Mouse (Mus musculus) cerebellum, adult (tissue): Measurements from ENCODE around the gene Cd164l2.
A peak's percentile ranks its signal among the peaks of the same experiment; 100 is the strongest.

Experiments
- ATAC-seq: cut with Nextera tagmentation; 2 replicates; pipeline ENCODE4 v1.9.2; 2017; ENCODE audit warnings: mild to moderate bottlenecking, moderate library complexity, mixed read lengths; ENCODE audit not compliant: insufficient number of reproducible peaks, low FRiP score, low TSS enrichment

Gene Cd164l2

GRCm38 (mm10) chr4:133211751-133212561, at the start of gene Cd164l2, which contains the start of gene Gpr3:
TSS of gene Cd164l2 (plus strand) at chr4:133212131.
TSS of gene Gpr3 (minus strand) at chr4:133212536.
- ATAC-seq, result peak; percentile 16; the same call in 1 of the 2 replicates

GRCm38 (mm10) chr4:133162196-133162595, 49.7 kb upstream of the Cd164l2 start:
- ATAC-seq, result no peak

- no peak for ATAC-seq
Measured at GRCm38 (mm10) chr4:133166773-133167172, 45.2 kb upstream of the Cd164l2 start.

GRCm38 (mm10) chr4:133169237-133170055, 42.5 kb upstream of the Cd164l2 start:
- ATAC-seq, result no peak

- ATAC-seq, result no peak
Measured at GRCm38 (mm10) chr4:133170056-133170524, 41.8 kb upstream of the Cd164l2 start.

- ATAC-seq, result no peak
Measured at GRCm38 (mm10) chr4:133170616-133171015, 41.3 kb upstream of the Cd164l2 start.

GRCm38 (mm10) chr4:133172451-133172850, 39.5 kb upstream of the Cd164l2 start:
- no peak for ATAC-seq

- no peak for ATAC-seq
Measured at GRCm38 (mm10) chr4:133174361-133174760, 37.6 kb upstream of the Cd164l2 start.

- no peak for ATAC-seq
Measured at GRCm38 (mm10) chr4:133175274-133175673, 36.7 kb upstream of the Cd164l2 start.

- no peak; the same call in 1 of the 2 replicates for ATAC-seq
Measured at GRCm38 (mm10) chr4:133175998-133176760, 35.8 kb upstream of the Cd164l2 start.

- no peak for ATAC-seq
Measured at GRCm38 (mm10) chr4:133176761-133177403, 35.0 kb upstream of the Cd164l2 start.

- no peak for ATAC-seq
Measured at GRCm38 (mm10) chr4:133178305-133178704, 33.6 kb upstream of the Cd164l2 start.

GRCm38 (mm10) chr4:133179258-133179657, 32.7 kb upstream of the Cd164l2 start:
- ATAC-seq, result no peak

GRCm38 (mm10) chr4:133182439-133183033, 29.4 kb upstream of the Cd164l2 start:
- ATAC-seq, result no peak

- ATAC-seq, result no peak
Measured at GRCm38 (mm10) chr4:133184031-133184897, 27.7 kb upstream of the Cd164l2 start.

- ATAC-seq, result no peak
Measured at GRCm38 (mm10) chr4:133184898-133185665, 26.8 kb upstream of the Cd164l2 start.

GRCm38 (mm10) chr4:133185893-133186292, 26.0 kb upstream of the Cd164l2 start:
- ATAC-seq, result no peak

- ATAC-seq, result no peak
Measured at GRCm38 (mm10) chr4:133186856-133187255, 25.1 kb upstream of the Cd164l2 start.
